Mouse (Mus musculus): Measurements from ENCODE around the gene Thrb.

Gene Thrb

GRCm38 (mm10) chr14:17784207-17784806, 124.2 kb downstream of the Thrb start:
- no peak for DNase-seq (ENCODE audit: low spot score)

- DNase-seq (ENCODE audit: low spot score), result no peak
Measured at GRCm38 (mm10) chr14:17785370-17785769, 125.3 kb downstream of the Thrb start.

DNA sequence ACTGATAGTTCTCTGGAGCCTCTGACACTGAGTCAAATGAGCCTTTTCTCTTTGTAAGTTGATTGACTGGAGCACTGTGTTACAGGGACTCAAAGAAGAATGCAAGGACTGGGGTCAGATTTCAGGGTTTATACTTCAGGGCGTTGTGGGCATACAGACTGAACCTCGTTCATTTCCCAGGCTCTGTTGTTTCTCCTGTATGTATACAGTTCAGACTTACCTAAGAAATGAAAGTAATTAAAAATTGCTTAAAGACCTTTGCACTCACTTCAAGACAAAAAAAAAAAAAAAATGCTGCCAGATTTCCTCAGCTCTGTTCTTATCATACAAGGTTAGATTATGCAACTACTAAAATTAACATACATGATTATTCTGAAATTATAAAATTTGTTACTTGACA, 126.2 kb downstream of the Thrb start:
- no peak for DNase-seq (ENCODE audit: low spot score)

DNA sequence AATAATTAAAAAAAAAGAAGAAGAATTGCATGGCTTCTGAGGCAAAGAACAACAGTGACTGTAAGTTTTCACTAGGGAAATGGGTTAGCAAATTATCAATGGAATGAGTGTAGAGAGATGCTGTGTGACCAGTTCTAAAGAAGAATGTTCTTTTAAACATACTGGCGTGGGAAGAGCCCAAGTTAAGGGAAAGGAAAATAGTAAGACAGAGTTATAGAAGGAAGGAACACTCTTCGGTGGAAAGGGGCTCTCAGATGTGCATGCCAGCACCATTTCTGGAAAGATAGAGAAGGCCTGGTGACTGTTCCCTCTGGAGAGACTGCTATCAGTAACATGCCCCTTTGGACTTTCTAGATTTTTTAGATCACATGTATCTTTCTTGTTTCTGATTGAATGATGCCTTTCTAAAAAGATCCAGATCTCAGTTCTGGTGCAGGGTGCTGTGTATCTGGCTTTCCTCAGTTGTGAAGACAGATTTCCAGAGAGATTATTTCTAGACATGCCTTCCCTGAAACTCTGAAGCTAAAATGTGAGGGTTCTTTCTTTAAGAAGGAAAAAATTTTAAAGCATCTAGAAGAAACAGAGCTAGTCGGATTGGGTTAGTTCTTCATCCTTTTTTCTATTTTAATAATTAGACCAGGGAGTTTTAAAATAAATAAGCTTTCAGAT, 144.0 kb downstream of the Thrb start:
- DNase-seq (ENCODE audit: low spot score), result no peak

DNA sequence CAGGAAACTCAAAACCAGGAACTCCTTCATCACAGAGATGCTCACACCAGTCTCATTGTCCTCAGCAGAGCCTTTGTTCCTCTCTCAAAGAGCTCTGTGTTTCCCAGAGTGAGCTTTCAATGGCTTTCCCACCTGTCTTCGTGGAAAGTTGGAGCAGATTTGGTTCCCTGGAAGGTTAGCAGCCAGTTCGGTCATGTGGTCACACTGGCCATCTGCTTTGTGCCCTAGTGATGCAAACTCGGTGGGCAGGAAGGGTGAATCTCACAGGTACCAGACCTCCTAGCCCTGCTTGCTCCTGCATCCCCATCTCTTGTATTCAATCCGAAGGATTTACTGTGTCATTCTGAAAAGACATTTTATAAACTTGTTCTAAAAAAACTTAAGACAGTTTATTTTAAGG, 151.0 kb downstream of the Thrb start:
- DNase-seq (ENCODE audit: low spot score), result no peak

- no peak for DNase-seq (ENCODE audit: low spot score)
Measured at GRCm38 (mm10) chr14:17812414-17812813, 152.4 kb downstream of the Thrb start.

GRCm38 (mm10) chr14:17815103-17815502, 155.0 kb downstream of the Thrb start:
- DNase-seq (ENCODE audit: low spot score), result no peak

- DNase-seq (ENCODE audit: low spot score), result no peak
Measured at GRCm38 (mm10) chr14:17818086-17818485, 158.0 kb downstream of the Thrb start.

DNA sequence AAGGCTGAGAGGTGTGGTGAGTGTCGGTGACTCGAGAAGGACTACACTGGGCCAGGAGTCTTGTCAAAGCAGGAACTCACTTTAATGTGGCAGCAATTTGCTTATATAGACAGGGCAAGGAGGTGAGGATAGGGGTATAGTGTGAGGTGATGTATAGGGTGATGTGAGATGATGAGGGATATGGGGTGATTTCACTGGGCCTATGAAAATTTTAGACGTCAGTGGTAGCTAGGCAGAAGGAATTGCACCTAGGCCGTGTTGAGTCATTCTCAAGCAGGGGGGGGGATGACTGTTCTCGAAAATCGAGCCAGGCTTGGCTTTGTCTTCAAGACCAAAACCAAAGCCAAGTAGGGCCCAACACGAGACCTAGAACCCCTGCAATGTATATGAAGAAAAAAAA, 162.7 kb downstream of the Thrb start:
- DNase-seq (ENCODE audit: low spot score), result no peak

DNA sequence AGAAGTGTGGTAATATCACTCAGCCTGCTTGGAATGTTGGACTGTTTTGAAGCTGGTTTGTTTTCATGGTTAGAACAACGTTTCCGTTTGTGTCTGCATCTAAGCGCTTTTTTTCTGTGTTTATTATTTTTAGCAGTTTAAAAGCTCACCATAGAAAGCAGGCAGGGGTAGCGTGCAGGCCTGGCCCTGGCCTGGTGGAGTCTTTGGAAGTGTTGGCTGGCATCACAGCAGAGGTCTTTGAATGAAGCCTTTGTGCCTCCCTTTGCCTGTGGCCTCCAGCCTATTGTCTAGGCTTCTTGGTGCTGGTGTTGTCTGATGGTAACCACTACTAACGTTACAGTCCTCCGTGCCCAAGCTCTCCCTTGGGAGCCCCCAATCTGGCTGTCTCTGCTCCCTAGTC, 167.3 kb downstream of the Thrb start:
- no peak for DNase-seq (ENCODE audit: low spot score)

- no peak for DNase-seq (ENCODE audit: low spot score)
Measured at GRCm38 (mm10) chr14:17835738-17836137, 175.7 kb downstream of the Thrb start.

GRCm38 (mm10) chr14:17836766-17837165, 176.7 kb downstream of the Thrb start:
- DNase-seq (ENCODE audit: low spot score), result no peak

GRCm38 (mm10) chr14:17845003-17845697, 185.1 kb downstream of the Thrb start:
- no peak for DNase-seq (ENCODE audit: low spot score)

DNA sequence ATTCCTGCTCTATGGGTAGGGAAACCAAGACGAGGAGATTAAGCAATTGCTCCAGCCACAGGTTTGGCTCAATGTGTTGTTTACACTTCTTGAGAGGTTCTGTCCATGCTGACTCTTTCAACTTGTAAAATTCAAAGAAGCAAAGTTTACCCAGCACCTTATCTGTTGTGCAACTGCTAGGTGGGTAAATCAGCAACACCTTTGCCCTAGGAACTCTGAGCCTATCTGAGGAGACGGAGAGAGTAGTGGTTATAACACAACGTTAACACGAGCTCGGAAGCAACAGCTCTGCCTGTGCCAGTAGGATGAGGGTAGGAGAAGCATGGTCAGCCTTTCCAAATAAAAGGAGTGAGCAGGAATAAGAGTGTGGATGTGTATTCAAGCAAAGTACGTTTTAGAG, 185.8 kb downstream of the Thrb start:
- no peak for DNase-seq (ENCODE audit: low spot score)

GRCm38 (mm10) chr14:17846700-17847099, 186.6 kb downstream of the Thrb start:
- no peak for DNase-seq (ENCODE audit: low spot score)

DNA sequence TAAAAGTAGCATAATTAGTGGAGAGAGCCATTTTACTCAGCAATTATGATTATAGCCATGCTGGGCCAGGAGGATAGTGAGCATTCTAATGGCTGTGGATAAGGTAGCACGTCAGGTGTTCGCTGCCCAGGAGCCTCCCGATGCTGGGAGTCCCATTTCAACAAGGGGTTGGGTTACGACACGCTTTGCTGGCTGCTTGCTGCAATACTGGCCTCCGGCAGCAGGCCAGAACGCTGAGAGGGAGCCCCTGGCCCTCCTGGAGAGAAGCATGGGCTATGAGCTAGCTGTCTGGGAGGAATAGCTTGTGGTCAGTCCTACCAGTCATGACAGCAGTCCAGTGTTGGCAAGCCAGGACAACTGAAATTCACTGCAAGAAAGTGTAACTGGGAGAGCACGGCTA, 187.2 kb downstream of the Thrb start:
- DNase-seq (ENCODE audit: low spot score), result no peak

DNA sequence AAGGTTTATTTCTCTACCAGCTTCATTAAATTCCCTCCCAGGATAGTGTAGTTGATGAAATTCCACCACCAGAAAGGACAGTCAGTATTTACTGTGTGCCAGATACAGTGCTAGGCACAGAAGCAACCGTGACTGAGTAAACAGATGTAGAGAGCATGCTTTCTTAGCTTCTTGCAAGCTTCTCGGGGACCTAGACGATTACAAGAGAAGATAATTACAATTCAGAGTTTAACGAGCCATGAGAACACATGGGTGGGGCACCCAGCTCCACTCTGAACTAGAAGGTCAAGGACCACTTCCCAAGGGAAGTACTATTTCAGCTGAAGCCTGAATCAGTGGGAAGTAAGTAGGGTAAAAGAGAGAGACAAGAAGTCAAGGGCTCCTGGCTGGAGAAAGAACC, 190.3 kb downstream of the Thrb start:
- DNase-seq (ENCODE audit: low spot score), result no peak

- DNase-seq (ENCODE audit: low spot score), result no peak
Measured at GRCm38 (mm10) chr14:17852236-17852635, 192.2 kb downstream of the Thrb start.

DNA sequence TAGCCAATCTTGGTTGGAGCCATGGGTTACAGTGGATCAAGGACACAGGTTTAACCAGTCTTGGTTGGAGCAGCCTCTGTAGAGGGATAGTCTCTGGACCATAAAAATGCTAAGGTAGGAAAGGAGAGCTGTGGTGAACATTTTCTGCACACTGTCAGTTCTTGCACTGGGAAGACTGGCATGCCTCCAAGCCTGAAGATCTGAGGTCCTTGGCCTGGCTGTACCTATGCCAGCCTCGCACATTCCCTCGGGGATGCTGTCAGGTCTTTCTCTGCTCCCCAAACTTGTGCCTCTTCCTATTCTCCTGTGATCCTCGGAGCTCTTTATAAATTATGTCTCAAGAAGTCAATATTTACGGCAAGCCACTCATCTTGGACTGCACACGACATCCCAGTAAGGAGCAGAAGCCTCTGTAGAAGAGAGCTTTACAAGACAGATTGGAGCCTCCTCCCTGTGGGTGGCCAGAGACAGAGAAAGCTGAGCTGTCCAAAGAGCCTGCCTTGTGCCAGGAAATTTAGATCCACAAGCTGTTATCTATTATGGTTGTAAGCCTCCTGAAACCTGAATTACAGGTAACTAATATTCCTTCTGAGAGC, 199.8 kb downstream of the Thrb start:
- no peak for DNase-seq (ENCODE audit: low spot score)

DNA sequence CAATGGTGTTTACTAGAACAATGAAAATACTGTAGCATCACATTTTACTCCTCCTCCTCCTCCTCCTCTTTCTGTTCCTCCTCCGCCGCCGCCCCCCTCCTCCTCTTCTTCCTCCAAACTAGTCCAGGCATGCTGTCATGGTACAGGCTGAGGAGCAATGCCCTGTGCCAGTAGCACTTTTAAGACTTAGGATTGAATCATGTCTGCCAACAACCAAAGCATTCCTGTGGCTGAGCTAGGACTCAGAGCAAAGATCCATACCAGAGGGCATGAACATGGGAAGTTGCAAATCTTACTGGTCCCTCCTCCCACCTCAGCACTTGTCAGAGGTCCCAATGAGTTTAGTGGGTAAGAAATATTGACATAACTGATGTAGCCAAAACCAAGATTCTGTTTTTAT, 202.6 kb downstream of the Thrb start:
- DNase-seq (ENCODE audit: low spot score), result no peak

- DNase-seq (ENCODE audit: low spot score), result no peak
Measured at GRCm38 (mm10) chr14:17863701-17864320, 203.8 kb downstream of the Thrb start.

- no peak for DNase-seq (ENCODE audit: low spot score)
Measured at GRCm38 (mm10) chr14:17868326-17868725, 208.3 kb downstream of the Thrb start.

DNA sequence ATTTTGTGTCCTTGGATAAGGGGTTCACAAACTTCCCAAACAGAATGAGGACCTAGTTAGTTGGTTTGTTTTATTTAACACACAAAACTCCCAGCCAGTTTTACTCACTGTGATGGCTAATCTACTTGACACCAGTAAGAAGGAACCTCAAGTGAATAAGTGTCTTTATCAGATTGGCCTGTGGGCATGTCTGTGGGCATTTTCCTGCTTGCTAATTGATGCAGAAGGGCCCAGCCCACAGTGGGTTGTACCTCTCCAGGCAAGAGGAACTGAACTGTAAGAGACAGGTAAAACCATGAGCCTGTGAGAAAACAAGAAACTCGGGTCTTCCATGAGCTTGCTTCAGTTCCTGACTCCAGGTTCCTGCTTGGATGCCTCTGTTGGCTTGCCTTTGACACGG, 215.9 kb downstream of the Thrb start:
- DNase-seq (ENCODE audit: low spot score), result no peak
